Mouse (Mus musculus) cortical plate, adult 2 months (tissue): Measurements from ENCODE around the gene Nlrx1.

Source experiments
- CTCF ChIP-seq: fragments of 200-500 bp; IDR thresholded peaks from 2 replicates; pipeline ENCODE4 v1.5.1; 2011; ENCODE audit warnings: mild to moderate bottlenecking, control low read depth, low read length; ENCODE audit not compliant: insufficient read depth; ENCODE audit errors: extremely low read depth
- POLR2A ChIP-seq: fragments of 200-500 bp; IDR thresholded peaks from 2 replicates; pipeline ENCODE4 v1.6.1; 2011; ENCODE audit warnings: mild to moderate bottlenecking, low read length, control low read depth; ENCODE audit not compliant: insufficient read depth; ENCODE audit errors: extremely low read depth

DNA sequence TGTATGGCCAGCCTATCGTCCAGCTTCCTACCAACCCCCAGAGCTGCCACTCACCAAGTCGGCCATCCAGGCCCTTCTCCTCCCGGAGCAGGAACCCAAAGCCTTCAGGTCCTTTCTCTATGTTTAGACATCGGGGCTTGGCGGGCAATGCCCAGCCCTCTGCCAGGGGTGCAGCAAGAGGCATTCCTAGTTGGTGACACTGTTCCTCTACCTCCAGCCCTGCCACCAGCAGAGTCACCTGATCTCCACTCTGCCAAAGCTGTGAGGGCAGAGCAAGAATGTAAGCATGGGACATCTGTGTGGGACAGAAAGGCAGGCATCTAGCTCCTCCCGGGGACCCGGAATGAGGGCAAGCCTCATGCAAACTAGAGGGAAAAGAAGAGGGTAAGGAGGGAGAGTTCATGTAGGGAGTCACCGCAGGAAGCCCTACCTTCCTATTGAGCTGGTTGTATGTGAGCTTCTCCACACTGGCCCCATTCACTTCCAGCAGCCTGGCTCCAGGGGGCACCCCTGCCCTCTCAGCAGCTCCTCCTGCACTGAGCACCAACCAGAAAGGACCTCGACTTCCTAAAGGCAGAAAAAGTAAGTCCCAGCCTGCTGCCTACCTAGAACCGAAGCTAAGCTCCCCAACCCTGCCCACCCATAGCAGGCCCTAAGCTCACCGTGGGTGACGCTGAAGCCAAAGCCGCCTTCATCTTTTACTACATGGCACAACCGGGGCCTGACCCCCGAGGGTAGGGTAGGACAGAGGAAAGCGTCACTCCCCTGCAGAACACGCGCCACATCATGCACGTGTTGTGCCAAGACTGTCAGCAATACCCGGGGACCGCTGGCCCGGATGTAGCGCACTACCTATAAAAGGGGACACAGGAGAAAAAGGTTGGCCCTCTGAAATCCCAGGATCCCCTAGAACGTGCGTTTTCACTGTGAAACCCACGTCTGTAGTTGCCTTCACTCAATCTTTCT is 18.9 kb downstream of the Nlrx1 start:
- no peak for TF ChIP-seq POLR2A
- TF ChIP-seq CTCF: peak; percentile 65
